Mouse (Mus musculus): ENCODE measurements around the gene Man1c1. TPM values are rescaled to one million over a fixed set of nuclear protein-coding genes. Genes with fewer than 3 reads are reported as not detected.

Man1c1 gene
- polyA plus RNA-seq, 2 experiments from 2014 or later: 1.0 to 1.4 TPM

GRCm38 (mm10) chr4:134572449-134573300 lies 131.4 kb downstream of the Man1c1 start:
- no peak for ATAC-seq

DNA sequence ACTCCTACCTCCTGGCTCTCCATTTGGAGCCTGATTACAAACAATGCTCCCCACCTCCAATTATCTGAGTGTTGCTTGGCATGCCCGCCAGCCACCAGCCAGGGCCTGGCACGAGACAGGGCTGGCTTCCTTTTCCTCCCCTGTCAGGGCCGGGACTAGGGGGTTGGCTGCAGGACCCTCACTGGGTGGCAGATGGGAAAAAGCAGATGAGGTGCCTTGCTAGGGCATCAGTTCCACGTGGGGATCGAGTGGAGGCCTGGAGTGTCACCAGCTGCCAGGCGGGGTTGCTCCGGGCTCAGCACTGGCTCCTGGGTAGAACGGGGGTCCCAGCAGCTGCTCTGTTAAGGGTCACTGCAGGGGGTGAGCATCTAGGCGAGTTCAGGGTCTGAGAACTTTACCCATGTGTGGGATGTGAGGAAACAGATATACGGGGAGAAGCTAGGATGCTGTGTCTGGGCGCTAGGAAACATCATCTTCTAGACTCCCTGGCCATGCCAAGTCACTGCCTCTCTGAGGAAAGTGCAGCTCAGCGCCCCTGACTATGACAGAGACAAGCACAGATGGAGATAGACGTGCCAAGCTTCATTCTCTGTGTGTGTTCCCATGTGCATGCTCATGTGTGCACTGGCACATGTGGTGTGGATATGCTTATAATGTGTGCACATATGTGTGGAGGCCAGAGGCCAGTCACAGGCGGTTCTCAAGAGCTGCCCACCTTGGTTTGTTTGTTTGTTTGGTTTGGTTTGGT lies 133.2 kb downstream of the Man1c1 start:
- no peak for ATAC-seq

DNA sequence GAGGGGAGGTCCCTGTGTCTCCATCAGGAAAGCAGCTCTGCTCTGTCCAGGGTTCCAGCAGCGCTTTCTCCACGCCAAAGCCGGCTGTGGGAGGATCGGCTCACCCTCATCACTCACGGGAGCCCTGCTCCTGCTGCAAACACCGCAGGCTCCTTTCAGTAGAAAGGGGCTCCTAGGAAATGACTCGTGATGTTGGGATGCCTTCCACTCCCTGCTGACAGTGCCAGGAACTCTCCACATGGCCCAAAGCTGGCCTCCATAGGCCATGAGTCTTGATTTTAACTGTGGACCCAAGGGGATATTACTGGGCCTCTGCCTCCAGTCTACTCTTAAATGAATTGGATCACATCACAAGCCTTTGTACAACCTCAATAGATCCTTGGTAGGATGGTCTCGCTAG lies 134.3 kb downstream of the Man1c1 start:
- ATAC-seq: no peak

- no peak for ATAC-seq
These were observed 134.9 kb downstream of the Man1c1 start for GRCm38 (mm10) chr4:134569205-134569604.

GRCm38 (mm10) chr4:134567377-134568226 lies 136.5 kb downstream of the Man1c1 start:
- no peak for ATAC-seq

GRCm38 (mm10) chr4:134564093-134564492 lies 140.0 kb downstream of the Man1c1 start:
- no peak for ATAC-seq

- ATAC-seq: no peak
These were observed 140.5 kb downstream of the Man1c1 start for GRCm38 (mm10) chr4:134563624-134564023.

DNA sequence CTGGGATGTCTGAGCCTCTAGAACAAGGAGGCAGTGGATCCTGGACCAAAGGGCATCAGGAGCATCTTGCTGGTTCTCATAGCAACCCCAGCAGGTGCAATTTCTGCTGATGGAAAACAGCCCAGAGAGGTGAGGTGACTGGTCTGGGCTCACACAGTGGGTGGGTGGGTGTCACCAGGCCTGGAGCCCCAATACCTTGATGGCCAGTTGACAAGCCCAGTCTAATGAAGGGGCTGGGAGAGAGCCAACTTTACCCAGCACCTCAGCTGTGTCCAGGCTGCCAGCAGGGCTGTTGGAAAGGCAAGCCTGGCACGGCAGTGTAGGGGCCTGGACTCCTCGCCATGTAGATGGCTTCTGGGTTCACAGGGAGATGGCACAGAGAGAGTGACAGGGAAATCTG lies 142.1 kb downstream of the Man1c1 start:
- ATAC-seq: no peak

DNA sequence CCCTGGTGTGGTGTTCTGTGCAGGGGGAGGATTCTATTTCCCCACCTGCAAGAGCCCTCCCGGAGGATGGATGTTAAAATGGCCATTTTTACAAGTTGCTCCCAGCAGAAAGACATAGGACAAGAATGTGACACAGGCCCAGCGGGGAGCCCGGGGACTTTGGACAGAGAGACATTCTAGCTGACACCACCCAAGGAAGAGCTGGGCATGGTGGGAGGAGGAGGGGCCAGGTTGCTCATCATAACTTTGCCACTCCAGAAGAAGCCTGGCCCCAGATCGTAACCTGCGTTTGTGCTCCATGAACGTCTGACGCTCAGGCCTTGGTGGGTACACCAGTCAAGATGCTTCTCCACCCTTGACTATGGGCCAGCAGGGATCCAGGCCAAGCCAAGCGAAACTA lies 143.4 kb downstream of the Man1c1 start:
- no peak for ATAC-seq

GRCm38 (mm10) chr4:134559154-134559553 lies 144.9 kb downstream of the Man1c1 start:
- ATAC-seq: no peak

DNA sequence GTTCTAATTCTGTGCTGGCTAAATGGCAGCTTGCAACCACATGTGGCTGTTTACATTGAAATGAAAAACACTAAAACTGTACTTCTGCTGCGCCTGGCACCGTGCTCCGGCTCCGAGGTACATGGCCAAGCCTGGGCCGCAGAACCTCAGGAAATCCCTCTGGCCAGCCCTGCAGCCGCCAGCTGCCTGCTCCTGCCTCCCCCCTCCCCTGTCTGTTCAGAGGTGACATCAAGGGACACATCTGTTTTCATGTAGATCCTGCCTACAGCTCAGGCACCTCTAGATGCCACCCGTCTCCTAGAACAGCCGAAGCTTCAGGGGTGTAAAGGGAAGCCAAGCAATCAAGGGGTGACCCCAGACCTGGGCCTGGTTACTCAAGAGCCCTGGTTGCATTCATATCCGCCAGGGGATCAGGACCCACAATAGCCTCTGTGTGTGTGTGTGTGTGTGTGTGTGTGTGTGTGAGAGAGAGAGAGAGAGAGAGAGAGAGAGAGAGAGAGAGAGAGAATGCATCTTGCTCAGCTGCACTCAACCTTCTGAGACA lies 145.4 kb downstream of the Man1c1 start:
- no peak for ATAC-seq

DNA sequence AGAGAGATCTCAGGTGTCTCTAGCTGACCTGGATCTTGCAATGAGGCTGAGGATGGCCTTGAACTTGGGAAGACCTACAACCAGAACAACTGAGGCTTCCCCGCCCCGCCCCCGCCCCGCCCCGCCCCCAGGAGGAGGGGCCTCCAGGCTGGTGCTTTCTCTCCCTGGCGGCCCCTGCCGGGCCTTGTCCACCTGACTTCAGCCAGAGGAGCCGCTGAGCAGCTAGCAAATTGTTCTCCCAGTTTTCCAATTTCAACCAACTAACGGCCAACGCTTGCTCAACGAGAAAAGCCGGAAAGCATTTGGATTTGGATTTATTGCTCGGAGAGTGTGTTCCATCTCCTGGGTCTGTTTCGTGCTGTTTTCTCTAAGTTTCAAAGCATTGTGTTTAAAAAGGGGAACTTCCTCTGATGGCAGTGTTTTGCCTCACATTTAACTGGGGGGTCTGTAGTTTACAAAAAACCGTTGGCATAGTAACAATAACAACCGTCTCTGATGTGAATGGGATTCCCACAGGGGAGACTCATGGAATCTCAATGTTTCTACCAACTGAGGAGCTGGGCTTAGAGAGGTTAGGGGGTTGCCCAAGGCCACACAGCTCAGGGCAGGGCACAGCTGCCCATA lies 146.4 kb downstream of the Man1c1 start:
- no peak for ATAC-seq

GRCm38 (mm10) chr4:134555956-134556580 lies 148.0 kb downstream of the Man1c1 start:
- no peak for ATAC-seq

GRCm38 (mm10) chr4:134553631-134554030 lies 150.5 kb downstream of the Man1c1 start:
- no peak for ATAC-seq

DNA sequence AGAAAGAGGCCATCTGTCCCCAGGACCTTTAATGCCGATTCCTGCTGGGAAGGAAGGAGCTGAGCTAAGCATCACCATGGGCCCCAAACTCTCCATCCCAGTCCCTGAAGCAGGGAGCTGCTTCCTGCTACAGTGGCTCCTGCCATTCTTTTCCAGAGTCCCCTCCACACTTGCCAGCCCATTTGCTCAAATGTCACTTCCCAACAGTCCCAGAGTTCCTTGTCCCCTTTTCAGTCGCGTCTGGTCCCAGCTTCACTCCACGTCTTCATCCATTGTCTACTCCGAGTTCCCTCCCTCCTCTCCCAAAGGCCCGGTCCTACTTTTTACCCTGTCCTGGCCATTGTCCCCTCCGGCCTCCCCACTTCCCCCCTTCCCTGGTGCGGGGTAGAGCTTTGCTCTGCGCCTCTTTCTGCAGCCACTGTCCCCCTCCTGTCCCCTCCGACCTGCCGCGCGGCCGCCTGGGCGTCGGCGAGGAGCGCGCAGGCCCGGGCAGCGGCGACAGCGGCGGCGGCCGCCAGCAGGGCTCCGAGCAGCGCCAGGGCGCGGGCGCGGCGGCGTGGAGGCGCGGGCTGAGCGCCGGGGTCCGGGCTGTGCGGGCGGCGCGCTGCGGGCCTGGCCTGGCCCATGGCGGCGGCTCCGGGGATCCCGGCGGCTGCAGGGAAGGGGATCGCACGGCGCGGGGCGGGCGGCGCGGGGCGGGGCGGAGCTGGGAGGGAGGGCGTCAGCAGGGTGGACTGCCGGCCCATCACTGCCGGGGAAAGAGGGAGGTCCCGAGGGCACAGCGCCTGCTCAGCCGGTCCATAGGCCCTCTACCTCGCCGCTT lies 152.4 kb downstream of the Man1c1 start, which contains the start of gene Selenon:
Selenon (minus strand) TSS at position 673 of the 823 bp plus-strand sequence.
- ATAC-seq: no peak

DNA sequence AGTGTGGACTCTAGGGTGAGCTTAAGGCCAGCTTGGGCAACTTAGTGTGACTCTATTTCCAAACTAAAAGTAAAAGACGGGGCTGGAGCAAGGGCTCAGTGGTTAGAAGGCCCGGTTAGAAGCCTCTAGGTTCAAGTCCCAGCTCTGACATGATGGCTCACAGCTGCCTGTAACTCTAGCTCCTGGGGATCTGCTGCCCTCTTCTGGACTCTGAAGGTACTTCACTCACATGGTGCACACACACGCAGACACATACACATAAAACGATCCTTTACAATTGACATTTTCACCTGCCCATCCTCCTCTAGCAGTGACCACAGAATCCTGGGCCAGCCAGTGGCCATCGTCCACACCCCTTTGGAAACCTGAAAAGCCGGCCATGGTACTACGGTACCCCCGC lies 154.2 kb downstream of the Man1c1 start:
- no peak for ATAC-seq

GRCm38 (mm10) chr4:134548169-134548938 lies 155.7 kb downstream of the Man1c1 start:
- ATAC-seq: no peak

DNA sequence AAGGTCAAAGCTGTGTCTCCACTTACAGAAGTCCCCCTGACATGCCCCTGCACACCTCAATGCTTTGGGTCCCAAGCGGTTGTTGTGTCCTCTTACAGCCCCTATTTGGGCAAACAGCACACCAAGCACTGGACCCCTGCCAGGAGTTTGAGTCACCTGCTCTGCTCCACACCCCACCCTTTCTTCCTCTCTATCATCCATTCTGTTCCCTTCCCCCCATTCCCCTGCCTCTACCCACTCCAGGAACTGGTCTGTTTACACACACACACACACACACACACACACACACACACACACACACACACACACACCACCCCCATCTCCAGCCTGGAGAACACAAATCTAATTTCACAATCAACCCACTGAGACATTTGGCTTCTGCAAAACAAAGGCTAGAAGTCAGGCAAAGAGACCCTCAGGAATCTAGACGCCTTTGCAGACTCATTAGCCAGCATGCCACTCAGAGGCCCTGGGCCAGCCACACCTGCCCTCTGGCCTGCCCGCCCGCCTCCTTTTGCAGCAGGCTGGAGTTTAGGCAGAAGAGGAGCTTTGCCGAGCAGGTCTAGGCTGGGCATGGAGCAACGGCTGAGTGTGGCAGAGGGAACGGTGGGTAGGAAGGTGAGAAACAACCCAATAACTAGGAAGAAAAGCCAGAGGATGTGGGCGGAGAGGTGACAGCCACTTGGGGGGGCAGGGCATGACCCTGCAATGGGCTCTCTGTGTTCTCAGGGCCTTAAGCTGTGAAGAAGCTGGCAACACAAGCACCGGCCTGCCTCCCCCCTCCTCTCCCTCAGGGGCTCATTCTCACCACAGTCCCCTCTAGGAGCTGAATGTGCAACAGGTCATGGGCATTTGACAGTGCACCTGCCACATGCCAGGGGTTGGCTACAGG lies 157.0 kb downstream of the Man1c1 start:
- no peak for ATAC-seq

DNA sequence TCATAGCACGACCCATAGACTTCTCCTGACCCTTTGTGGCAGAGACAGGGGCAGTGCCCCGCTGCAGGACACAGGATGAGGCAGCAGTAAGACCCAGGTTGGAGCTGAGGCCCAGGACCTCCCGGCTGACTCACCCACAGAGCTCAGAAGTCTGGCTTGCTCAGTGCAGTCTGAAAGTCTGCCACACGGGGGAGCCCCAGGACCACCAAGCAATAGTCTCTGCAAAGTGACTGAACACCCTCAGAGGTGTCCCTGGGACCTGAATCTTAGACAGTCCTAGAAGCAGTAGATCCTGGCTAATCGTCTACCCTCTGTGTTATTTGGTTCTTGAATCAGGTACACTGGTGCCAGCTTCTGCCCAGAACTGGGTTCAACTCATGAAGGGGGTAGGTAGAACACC lies 160.8 kb downstream of the Man1c1 start:
- ATAC-seq: peak; percentile 98

Data from CD4-positive, CD25-positive, alpha-beta regulatory T cell, adult 4 months (primary cell).